Mouse (Mus musculus) bone marrow, adult 2 months (tissue): ENCODE data around the gene Arhgef3. TPM values are rescaled to one million over a fixed set of nuclear protein-coding genes. Genes with fewer than 3 reads are reported as not detected.

Experiments used
- H3K27ac ChIP-seq: fragments of 200-500 bp; 2 replicates; pipeline ENCODE4 v1.5.1; 2012; ENCODE audit warnings: low read depth, mild to moderate bottlenecking, control low read depth, inconsistent platforms, low read length; ENCODE audit not compliant: control insufficient read depth, poor library complexity, insufficient read depth
- H3K4me1 ChIP-seq: fragments of 200-500 bp; 2 replicates; pipeline ENCODE4 v1.6.1; 2011; ENCODE audit warnings: low read length; ENCODE audit not compliant: control insufficient read depth, insufficient read depth
- H3K4me3 ChIP-seq: fragments of 200-500 bp; replicated peaks from 2 replicates; pipeline ENCODE3; 2011; ENCODE audit warnings: mild to moderate bottlenecking, low read depth, low read length, control low read depth; ENCODE audit not compliant: control insufficient read depth
- CTCF ChIP-seq: fragments of 200-500 bp; IDR thresholded peaks from 2 replicates; pipeline ENCODE4 v1.5.1; 2011; ENCODE audit warnings: low read length, control low read depth; ENCODE audit not compliant: control insufficient read depth, insufficient read depth
- POLR2A ChIP-seq: fragments of 200-500 bp; IDR thresholded peaks from 2 replicates; pipeline ENCODE4 v1.6.1; 2011; ENCODE audit warnings: low read depth, mild to moderate bottlenecking, control low read depth, low read length, borderline replicate concordance; ENCODE audit not compliant: control insufficient read depth
- WGBS: fragments of 180-500 bp; shearing (Covaris S2); methylation state at CpG from one replicate; pipeline ENCODE4 v1.1.7; 2018; 5-methylcytosine and 5-hydroxymethylcytosine counted together
- polyA plus RNA-seq: library from polyadenylated mRNA; stranded (reverse); fragments of >200 nt; gene quantifications from 2 replicates; pipeline ENCODE4 v1.2.4, GENCODE M21; 2011; ENCODE audit warnings: low replicate concordance; ENCODE audit not compliant: missing spikeins, insufficient read depth, insufficient read length

Arhgef3 gene
- polyA plus RNA-seq, 1 experiment, result 14.3 TPM

GRCm38 (mm10) chr14:27229441-27230147 is 114.9 kb downstream of the Arhgef3 start:
- TF ChIP-seq CTCF, result no peak
- no peak for TF ChIP-seq POLR2A
- peaks cover 1% of the 10 kb centered on the region; the same call in 1 of the 2 replicates for H3K4me1 ChIP-seq
- H3K27ac ChIP-seq, result peak overlapping the region; percentile 50
- H3K4me3 ChIP-seq, result no peak overlapping the region
- WGBS, result 7% methylated on average over 16 of the region's 16 CpGs

- no peak overlapping the region for H3K4me3 ChIP-seq
- H3K27ac ChIP-seq, result peak overlapping the region; percentile 50
- TF ChIP-seq CTCF, result no peak
- TF ChIP-seq POLR2A, result no peak
- peaks cover 1% of the 10 kb centered on the region; the same call in 1 of the 2 replicates for H3K4me1 ChIP-seq
- 30% methylated on average over 18 of the region's 18 CpGs for WGBS
Observed at GRCm38 (mm10) chr14:27230262-27231022, 115.7 kb downstream of the Arhgef3 start.

- H3K27ac ChIP-seq, result no peak overlapping the region
- TF ChIP-seq CTCF, result no peak
- TF ChIP-seq POLR2A, result no peak
- 60% methylated on average over 8 of the region's 8 CpGs for WGBS
- peaks cover 1% of the 10 kb centered on the region; the same call in 1 of the 2 replicates for H3K4me1 ChIP-seq
- no peak overlapping the region for H3K4me3 ChIP-seq
Observed at GRCm38 (mm10) chr14:27231506-27231905, 116.8 kb downstream of the Arhgef3 start.

DNA sequence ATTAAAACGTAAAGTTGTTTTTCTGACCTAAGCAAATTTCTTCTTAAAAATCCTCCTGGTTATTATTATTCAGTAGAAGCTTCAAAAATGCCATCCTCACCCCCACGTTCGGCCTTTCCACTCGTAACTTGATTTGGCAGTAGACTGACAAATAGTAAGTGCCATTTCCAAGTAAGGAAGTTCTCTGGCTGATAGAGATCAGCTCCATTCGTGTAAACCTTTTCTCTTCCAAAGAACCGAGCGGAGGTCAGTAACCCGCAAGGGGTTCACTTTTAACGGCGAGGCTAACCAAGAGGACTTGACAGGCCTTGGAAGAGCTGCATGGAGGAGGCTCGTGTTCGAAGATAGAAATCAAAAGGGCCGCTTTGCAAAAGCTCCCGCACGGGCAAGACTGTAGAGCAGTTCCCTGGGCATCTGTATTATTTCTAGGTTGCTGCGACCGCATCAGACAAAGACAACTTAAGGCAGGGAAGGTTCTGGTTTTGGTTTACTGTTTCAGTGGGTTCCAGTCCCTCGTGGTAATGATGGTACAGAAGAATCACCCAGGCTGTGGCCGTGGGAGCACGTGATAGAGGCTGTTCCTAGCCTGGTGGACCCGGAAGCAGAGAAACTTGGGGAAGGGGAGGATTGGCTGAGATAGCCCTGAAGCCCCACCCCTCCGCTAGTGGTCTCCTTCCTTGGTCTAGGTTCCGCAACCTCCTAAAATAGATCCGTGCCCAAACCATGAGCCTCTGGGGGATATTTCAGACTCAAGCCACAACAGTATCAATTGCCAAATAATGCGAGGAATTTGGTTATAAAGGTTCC is 117.5 kb downstream of the Arhgef3 start:
- TF ChIP-seq POLR2A, result no peak
- H3K4me1 ChIP-seq, result peaks cover 1% of the 10 kb centered on the region; the same call in 1 of the 2 replicates
- H3K4me3 ChIP-seq, result no peak overlapping the region
- WGBS, result 77% methylated on average over 25 of the region's 25 CpGs
- no peak overlapping the region for H3K27ac ChIP-seq

- 64% methylated on average over 7 of the region's 7 CpGs for WGBS
- H3K27ac ChIP-seq, result no peak overlapping the region
- no peak overlapping the region for H3K4me3 ChIP-seq
- H3K4me1 ChIP-seq, result peaks cover 1% of the 10 kb centered on the region; the same call in 1 of the 2 replicates
- TF ChIP-seq CTCF, result no peak
- TF ChIP-seq POLR2A, result no peak
Observed at GRCm38 (mm10) chr14:27233056-27233455, 118.4 kb downstream of the Arhgef3 start.

DNA sequence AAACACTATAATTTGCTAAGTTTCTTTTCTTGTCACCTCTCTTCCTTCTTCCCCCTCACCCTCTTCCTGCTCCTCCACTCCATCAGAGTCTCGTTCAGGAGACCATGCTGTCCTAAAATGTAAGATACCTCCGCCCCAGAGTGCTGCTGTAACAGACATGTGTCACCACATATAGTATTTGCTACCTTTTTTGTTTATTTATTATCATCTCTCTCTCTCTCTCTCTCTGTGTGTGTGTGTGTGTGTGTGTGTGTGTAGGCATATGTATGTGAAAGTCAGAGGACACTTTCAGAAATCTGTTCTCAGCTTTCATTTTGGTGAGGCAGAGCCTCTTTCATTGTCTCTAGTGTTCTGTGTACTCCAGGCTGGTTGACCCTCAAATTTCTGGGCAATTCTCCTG is 119.0 kb downstream of the Arhgef3 start:
- Histone ChIP-seq H3K27ac (no peak overlapping the region), H3K4me3 (no peak overlapping the region), H3K4me1 (peaks cover 1% of the 10 kb centered on the region; the same call in 1 of the 2 replicates)
- TF ChIP-seq POLR2A (no peak), CTCF (no peak)
- 55% methylated on average over 2 of the region's 2 CpGs for WGBS

GRCm38 (mm10) chr14:27234270-27234840 is 119.7 kb downstream of the Arhgef3 start:
- 37% methylated on average over 4 of the region's 4 CpGs for WGBS
- Histone ChIP-seq H3K4me1 (peaks cover 1% of the 10 kb centered on the region; the same call in 1 of the 2 replicates), H3K4me3 (no peak overlapping the region), H3K27ac (no peak overlapping the region)
- no peak for TF ChIP-seq POLR2A
- no peak for TF ChIP-seq CTCF
